Mouse (Mus musculus) naive thymus-derived CD4-positive, alpha-beta T cell, adult 5 months (primary cell): ENCODE measurements around the gene Elp1. TPM values are rescaled to one million over a fixed set of nuclear protein-coding genes. Genes with fewer than 3 reads are reported as not detected.

Experiments
- polyA plus RNA-seq: library from polyadenylated mRNA; unstranded; fragments of 100-300 nt; shearing (Covaris generic); gene quantifications from one replicate; pipeline ENCODE4 v1.2.1, GENCODE M21; 2017

Elp1 gene
- 33.0 TPM for polyA plus RNA-seq

GRCm38 (mm10) chr4:56801907-56802668, at the start of gene Elp1, which contains the start of gene Fam206a:
Gene Elp1 (minus strand): TSS chr4:56802331.
Gene Fam206a (plus strand): TSS chr4:56802345.

GRCm38 (mm10) chr4:56743363-56744195, 58.6 kb downstream of the Elp1 start, which contains the start of gene Actl7a:
Gene Actl7a (plus strand): TSS chr4:56743413.

GRCm38 (mm10) chr4:56741041-56741493, 61.1 kb downstream of the Elp1 start, which contains the start of gene Actl7b:
Gene Actl7b (minus strand): TSS chr4:56741443.

GRCm38 (mm10) chr4:56740020-56740485, 62.1 kb downstream of the Elp1 start, which contains the start of gene Gm26657:
Gene Gm26657 (plus strand): TSS chr4:56740070.

Other genes starting within 250 kb of the Elp1 start
- gene Gm26657, start 62.3 kb downstream of the Elp1 start, polyA plus RNA-seq: not detected
- not detected for gene Actl7b, start 60.9 kb downstream of the Elp1 start, polyA plus RNA-seq
- gene Actl7a, start 58.9 kb downstream of the Elp1 start, polyA plus RNA-seq: not detected
- gene Fam206a, start within 50 bp of the Elp1 start, polyA plus RNA-seq: 9.0 TPM
- 2.0 TPM for gene Ctnnal1, start 62.9 kb upstream of the Elp1 start, polyA plus RNA-seq
- 19.0 TPM for gene Tmem245, start 145.1 kb upstream of the Elp1 start, polyA plus RNA-seq
- not detected for gene Frrs1l, start 188.1 kb upstream of the Elp1 start, polyA plus RNA-seq